10 mouse cellular contexts compared by ENCODE assay signal in the genomic region with DNA sequence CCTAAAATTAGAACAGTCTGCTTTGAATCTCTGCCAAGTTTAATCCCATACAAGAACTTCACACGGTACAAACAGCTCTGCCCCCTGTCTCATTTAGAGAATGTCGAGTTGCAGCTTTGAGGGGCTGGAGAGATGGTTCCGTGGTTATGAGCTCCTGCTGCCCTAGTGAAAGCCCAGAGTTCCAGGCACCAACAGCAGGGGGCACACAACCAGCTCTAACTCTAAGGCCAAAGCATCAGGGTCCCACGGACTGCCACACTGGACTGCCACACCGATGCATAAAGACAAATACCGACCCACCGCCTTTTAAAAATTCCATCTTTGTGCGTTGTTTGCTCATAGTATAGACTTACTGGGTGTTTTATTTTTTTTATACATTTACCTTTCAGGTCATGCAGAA.
DNase-seq lines count a peak whose midpoint lies in the region; ATAC-seq and TF ChIP-seq lines count a peak whose summit lies in the region.
"Had no signal": no experiment of that assay in that cellular context is flagged by ENCODE, and none has a peak within 500 bp of the region (broad histone marks: within the 10 kb centered on the region; RNA-seq: fewer than 3 reads in every experiment).

No protein-coding gene starts in this region.

- H3K9ac ChIP-seq in lung, postnatal 0 days (replicated peaks; ENCODE audit: low read depth): no peak overlapping the region
- H3K9ac ChIP-seq: hindbrain, embryonic 13.5 days; liver, embryonic 15.5 days had no signal

- no peak for TF ChIP-seq EP300 in lung, postnatal 0 days (IDR thresholded peaks at IDR 0.05)

- H3K27ac ChIP-seq in lung, postnatal 0 days (ENCODE audit: low read length): no peak overlapping the region
- H3K27ac ChIP-seq: hindbrain, embryonic 13.5 days; liver, embryonic 15.5 days had no signal

- H3K36me3 ChIP-seq in lung, postnatal 0 days (ENCODE audit: insufficient read depth, low read length): no peaks in the 10 kb centered on the region
- H3K36me3 ChIP-seq: hindbrain, embryonic 13.5 days; liver, embryonic 15.5 days had no signal

- H3K4me3 ChIP-seq in lung, postnatal 0 days (ENCODE audit: low read depth, low read length): no peak overlapping the region
- H3K4me3 ChIP-seq: hindbrain, embryonic 13.5 days; liver, embryonic 15.5 days had no signal

- peak; percentile 40 for DNase-seq in heart, postnatal 4 days
- no peak for DNase-seq in heart, adult 8-10 months (ENCODE audit: low spot score)
- no peak for DNase-seq in lung, postnatal 0 days (ENCODE audit: low spot score)
- DNase-seq in lung, postnatal 4 days: no peak
- DNase-seq in ZHBTc4 (ENCODE audit: low read depth, low spot score): peak; percentile 42
- DNase-seq in retina, embryonic 14.5 days (ENCODE audit: low spot score): peak; percentile 68
- no peak for DNase-seq in spleen, postnatal 14 days (ENCODE audit: low spot score in 2 of 2)
- DNase-seq: gastrocnemius, postnatal 14 days had no signal

- H3K4me1 ChIP-seq in lung, postnatal 0 days (ENCODE audit: insufficient read depth, low read depth, low read length): no peaks in the 10 kb centered on the region
- H3K4me1 ChIP-seq: hindbrain, embryonic 13.5 days; liver, embryonic 15.5 days had no signal

- ATAC-seq in lung, postnatal 0 days: no peak

- WGBS in lung, postnatal 0 days: 65% methylated on average over 8 of the region's 8 CpGs

- no peaks in the 10 kb centered on the region for H3K9me3 ChIP-seq in lung, postnatal 0 days (ENCODE audit: low read length)
- H3K9me3 ChIP-seq: hindbrain, embryonic 13.5 days; liver, embryonic 15.5 days had no signal

- H3K4me2 ChIP-seq in lung, postnatal 0 days (replicated peaks; ENCODE audit: low read depth, low read length): no peak overlapping the region
- H3K4me2 ChIP-seq: hindbrain, embryonic 13.5 days; liver, embryonic 15.5 days had no signal

- H3K27me3 ChIP-seq in lung, postnatal 0 days (replicated peaks; ENCODE audit: insufficient read depth, low read length): no peaks in the 10 kb centered on the region
- H3K27me3 ChIP-seq: hindbrain, embryonic 13.5 days; liver, embryonic 15.5 days had no signal

- TF ChIP-seq CTCF in lung, postnatal 0 days (IDR thresholded peaks at IDR 0.05): peak; percentile 56

Comparison
In these comparisons a context has a peak if more than half of its experiments do, and no peak if none do; other contexts are left out.
1. DNase-seq: peak in heart, postnatal 4 days (single experiment), ZHBTc4 (single experiment) and retina, embryonic 14.5 days (single experiment); none in heart, adult 8-10 months (single experiment), lung, postnatal 0 days (single experiment), lung, postnatal 4 days (0 of 2) and spleen, postnatal 14 days (0 of 2).